Mouse (Mus musculus) MEL (cell line): ENCODE measurements around the gene Josd1.

Experiments
- CTCF ChIP-seq, 3 experiments: IDR thresholded peaks in 2 of 3; conservative IDR thresholded peaks in 1 of 3; 2 replicates each; pipeline ENCODE4 v1.5.1; 2011 to 2012; ENCODE audit warnings: low read length in 3 of 3, low read depth in 2 of 3, mild to moderate bottlenecking in 2 of 3, improper control_type of control experiment in 1 of 3, inconsistent platforms in 1 of 3, mixed read lengths in 1 of 3, moderate library complexity in 1 of 3; ENCODE audit not compliant: control insufficient read depth in 1 of 3, insufficient read depth in 1 of 3, poor library complexity in 1 of 3, severe bottlenecking in 1 of 3
- POLR2AphosphoS5 ChIP-seq: IDR thresholded peaks from 2 replicates; pipeline ENCODE4 v1.6.1; 2012; ENCODE audit warnings: low read depth, borderline replicate concordance, mild to moderate bottlenecking, inconsistent platforms, low read length, moderate library complexity, mixed read lengths
- USF2 ChIP-seq, 2 experiments: IDR thresholded peaks; 2 replicates each; pipeline ENCODE4 v1.6.1; 2011 to 2012; ENCODE audit warnings: improper control_type of control experiment in 2 of 2, low read length in 2 of 2, borderline replicate concordance in 1 of 2, inconsistent platforms in 1 of 2, low read depth in 1 of 2, mild to moderate bottlenecking in 1 of 2; ENCODE audit not compliant: insufficient read depth in 1 of 2

DNA sequence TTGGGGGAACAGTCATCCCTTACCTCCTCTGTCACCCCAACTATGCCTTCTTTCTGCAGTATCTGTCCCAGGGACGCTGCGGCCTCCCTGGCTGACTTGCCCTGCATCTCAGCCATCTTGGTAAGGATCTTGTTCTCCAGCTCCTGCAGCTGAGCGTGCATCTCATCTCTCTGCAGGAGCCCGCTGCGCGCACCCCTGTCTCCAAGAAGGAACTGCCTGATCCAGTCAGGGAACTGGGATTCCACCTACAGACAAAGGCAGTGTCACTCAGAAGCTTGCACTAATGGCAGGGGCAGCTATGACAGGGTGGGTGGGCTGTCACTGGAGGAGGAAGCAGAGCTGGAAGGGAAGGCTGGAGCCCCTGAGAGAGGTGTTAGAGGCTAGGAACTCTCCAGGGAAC, 40.1 kb upstream of the Josd1 start:
- TF ChIP-seq CTCF (IDR thresholded peaks at IDR 0.05 in 2 of 3, conservative IDR thresholded peaks at IDR 0.05 in 1 of 3; ENCODE audit: control insufficient read depth in 1 of 3, insufficient read depth in 1 of 3, low read depth in 2 of 3, low read length in 3 of 3, poor library complexity in 1 of 3, severe bottlenecking in 1 of 3) (no peak), USF2 (IDR thresholded peaks at IDR 0.05; ENCODE audit: borderline replicate concordance in 1 of 2, insufficient read depth in 1 of 2, low read depth in 1 of 2, low read length in 2 of 2) (no peak), POLR2AphosphoS5 (no peak)
